Mouse (Mus musculus) B cell, adult (primary cell): ENCODE data around the gene Rab11fip4. TPM values are rescaled to one million over a fixed set of nuclear protein-coding genes. Genes with fewer than 3 reads are reported as not detected.

Source experiments
- total RNA-seq: library from RNA; stranded (reverse); gene quantifications from 4 replicates; pipeline ENCODE4 v1.2.4, GENCODE M21; 2023; ENCODE audit not compliant: inconsistent age

Gene Rab11fip4
- total RNA-seq, result 0.58 to 1.4 TPM (median 1.0 TPM) in 4 replicates

GRCm38 (mm10) chr11:79590664-79591590, at the start of gene Rab11fip4:
Gene Rab11fip4 (plus strand): TSS chr11:79591212.

Other genes starting within 250 kb of the Rab11fip4 start
- 0.51 to 0.64 TPM in 2 of 4 replicates, not detected in the others for gene Omg, start 87.1 kb upstream of the Rab11fip4 start, total RNA-seq
- 132 to 160 TPM (median 159 TPM) in 4 replicates for gene Evi2b, start 67.5 kb upstream of the Rab11fip4 start, total RNA-seq
- 5.7 to 9.6 TPM (median 8.0 TPM) in 4 replicates for gene Evi2, start 60.6 kb upstream of the Rab11fip4 start, total RNA-seq
- 56.1 to 75.4 TPM (median 65.3 TPM) in 4 replicates for gene Evi2a, start 60.6 kb upstream of the Rab11fip4 start, total RNA-seq